Comparison of ENCODE assay signal across 8 mouse cellular contexts in the genomic region with DNA sequence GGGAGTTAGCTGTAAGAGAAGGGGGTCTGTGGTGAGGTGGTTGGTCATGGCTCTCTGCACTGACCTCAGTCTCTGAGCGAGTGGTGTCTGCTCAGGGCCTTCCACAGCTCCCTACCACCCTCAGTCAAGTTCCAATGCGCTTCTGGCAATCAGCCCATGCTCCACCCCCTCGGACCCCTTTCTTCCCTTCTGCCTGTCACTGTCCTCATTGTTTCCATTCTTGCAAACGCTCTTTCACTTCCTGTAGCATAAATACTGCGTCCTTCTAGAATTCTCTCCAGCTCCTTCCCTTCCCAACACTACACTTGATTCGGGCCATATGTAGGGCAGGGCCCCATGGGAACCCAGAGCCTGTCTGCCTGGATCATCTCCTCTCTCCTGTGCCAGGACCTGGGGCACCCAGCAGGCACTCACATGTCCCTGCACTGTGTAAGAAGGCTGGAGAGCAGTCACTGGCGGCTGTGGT. TPM values are rescaled to one million over a fixed set of nuclear protein-coding genes. Genes with fewer than 3 reads are reported as not detected.
A peak's percentile ranks its signal among the peaks of the same experiment; 100 is the strongest.
DNase-seq lines count a peak whose midpoint lies in the region; ATAC-seq and TF ChIP-seq lines count a peak whose summit lies in the region.

No protein-coding gene starts in this region.

- H3K27me3 ChIP-seq in forebrain, postnatal 0 days (ENCODE audit: insufficient read depth, low read length), result no peaks in the 10 kb centered on the region
- no peaks in the 10 kb centered on the region for H3K27me3 ChIP-seq in limb, embryonic 14.5 days (ENCODE audit: control insufficient read depth, insufficient read depth, low read length)
- no peaks in the 10 kb centered on the region for H3K27me3 ChIP-seq in splenic B cell, adult 2 months (ENCODE audit: control insufficient read depth, insufficient read depth, low read length, poor library complexity, severe bottlenecking)

- WGBS in forebrain, postnatal 0 days, result 11% methylated on average over 7 of the region's 7 CpGs
- WGBS in limb, embryonic 14.5 days, result 29% methylated on average over 7 of the region's 7 CpGs

- H3K4me1 ChIP-seq in forebrain, postnatal 0 days (ENCODE audit: insufficient read depth), result peaks cover 4% of the 10 kb centered on the region; the same call in 1 of the 2 replicates
- peaks cover 7% of the 10 kb centered on the region for H3K4me1 ChIP-seq in limb, embryonic 14.5 days (ENCODE audit: control insufficient read depth, insufficient read depth, low read length)

- peak overlapping the region; percentile 48 for H3K27ac ChIP-seq in gastrocnemius, adult 2 months
- 0 out of 2 replicates have a peak overlapping the region, but pooled peaks have one; percentile 9 for H3K27ac ChIP-seq in forebrain, postnatal 0 days (ENCODE audit: low read depth, low read length)
- no peak overlapping the region for H3K27ac ChIP-seq in limb, embryonic 14.5 days (replicated peaks; ENCODE audit: low read depth, low read length)

- no peaks in the 10 kb centered on the region for H3K9me3 ChIP-seq in forebrain, postnatal 0 days (ENCODE audit: low read length)
- H3K9me3 ChIP-seq in limb, embryonic 14.5 days (ENCODE audit: control insufficient read depth, low read length), result no peaks in the 10 kb centered on the region

- DNase-seq in gastrocnemius, adult 2 months, result peak; percentile 43
- DNase-seq in gastrocnemius, adult 18-20 months (ENCODE audit: low spot score), result no peak
- peak; percentile 78 for DNase-seq in cerebellum, adult 11 months
- no peak for DNase-seq in forebrain, postnatal 0 days
- peak; percentile 29 for DNase-seq in limb, embryonic 14.5 days (ENCODE audit: low spot score)
- peak; percentile 8 for DNase-seq in splenic B cell, adult 2 months (ENCODE audit: low read depth, low spot score)
- no peak for DNase-seq in urinary bladder, postnatal 14 days (ENCODE audit: low spot score)
- no peak for DNase-seq in adrenal gland, adult 2 months

- no peak for TF ChIP-seq CTCF in gastrocnemius, adult 2 months (IDR thresholded peaks at IDR 0.05)
- no peak for TF ChIP-seq CTCF in forebrain, postnatal 0 days (IDR thresholded peaks at IDR 0.05; ENCODE audit: low read depth)

- intact Hi-C loops in gastrocnemius, adult 2 months (cut with DNase I), result loop anchor here (5.0 to 10.0 kb wide), 4 partner anchors 37 to 102 kb away; no protein-coding TSS in a partner anchor

- peak overlapping the region; percentile 46 for H3K4me2 ChIP-seq in forebrain, postnatal 0 days (ENCODE audit: low read depth)
- H3K4me2 ChIP-seq in limb, embryonic 14.5 days (replicated peaks; ENCODE audit: low read depth, low read length, severe bottlenecking), result peak overlapping the region; percentile 51

- no peak for TF ChIP-seq POLR2A in limb, embryonic 14.5 days (IDR thresholded peaks at IDR 0.05; ENCODE audit: borderline replicate concordance, extremely low read depth, insufficient read depth, insufficient read length)

- peak; percentile 53 for ATAC-seq in forebrain, postnatal 0 days
- ATAC-seq in limb, embryonic 14.5 days (ENCODE audit: low FRiP score, low read depth), result peak; percentile 52; the same call in 1 of the 2 replicates

- peak overlapping the region; percentile 50 for H3K4me3 ChIP-seq in gastrocnemius, adult 2 months
- H3K4me3 ChIP-seq in forebrain, postnatal 0 days (ENCODE audit: low read depth, low read length), result no peak overlapping the region
- peak overlapping the region; percentile 15; the same call in 1 of the 2 replicates for H3K4me3 ChIP-seq in limb, embryonic 14.5 days (replicated peaks; ENCODE audit: low read length)

- H3K9ac ChIP-seq in forebrain, postnatal 0 days, result 0 out of 2 replicates have a peak overlapping the region, but pooled peaks have one; percentile 6
- H3K9ac ChIP-seq in limb, embryonic 14.5 days (ENCODE audit: low read depth, low read length, severe bottlenecking), result no peak overlapping the region

- H3K36me3 ChIP-seq in forebrain, postnatal 0 days (ENCODE audit: insufficient read depth), result no peaks in the 10 kb centered on the region
- H3K36me3 ChIP-seq in limb, embryonic 14.5 days (ENCODE audit: control insufficient read depth, insufficient read depth, low read length), result no peaks in the 10 kb centered on the region
- H3K36me3 ChIP-seq in splenic B cell, adult 2 months (ENCODE audit: control insufficient read depth, insufficient read depth, low read length, poor library complexity, severe bottlenecking), result no peaks in the 10 kb centered on the region

RNA-seq across cellular contexts. Expression of a gene that starts 12.9 kb away (rescaled TPM):
- 10 to 100 TPM; 38.2 to 52.0 TPM for total RNA-seq in gastrocnemius, adult 2 months (2021)
- total RNA-seq in gastrocnemius, adult 18-20 months (2021), result 10 to 100 TPM; 41.7 to 46.3 TPM
- total RNA-seq in forebrain, postnatal 0 days (2014; rRNA removed), result 112 and 119 TPM in 2 replicates
- 54.9 and 65.4 TPM in 2 replicates for polyA plus RNA-seq in forebrain, postnatal 0 days (2015; fragmentation: Nextera tagmentation; extraction: Ambion mirVana)
- 69.8 and 89.3 TPM in 2 replicates for polyA plus RNA-seq in limb, embryonic 14.5 days (2012; rRNA removed)
- 62.2 and 69.8 TPM in 2 replicates for polyA plus RNA-seq in limb, embryonic 14.5 days (2014; fragmentation: Nextera tagmentation; extraction: Ambion mirVana)
- 10 to 100 TPM; 69.4 to 82.3 TPM for total RNA-seq in adrenal gland, adult 2 months (2021)
- polyA plus RNA-seq in adrenal gland, adult 2 months (2012; rRNA removed), result 191 and 192 TPM in 2 replicates

Comparison
In these comparisons a context has a peak if more than half of its experiments do, and no peak if none do; other contexts are left out.
1. DNase-seq: peak in gastrocnemius, adult 2 months (single experiment), cerebellum, adult 11 months (single experiment), limb, embryonic 14.5 days (single experiment) and splenic B cell, adult 2 months (single experiment); none in gastrocnemius, adult 18-20 months (single experiment), forebrain, postnatal 0 days (single experiment), urinary bladder, postnatal 14 days (single experiment) and adrenal gland, adult 2 months (single experiment).